Mouse (Mus musculus) adrenal gland, postnatal 10 days (tissue): ENCODE measurements at regions not wholly inside any gene's neighbourhood (a gene's known extent, or its start where the extent isn't known, plus 50 kb on each side); places are given as distances from the start of the nearest gene placed in this dataset.

Source experiments
- DNase-seq: peaks from one replicate; pipeline ENCODE4 v3.0.0; 2021; ENCODE audit warnings: mixed read lengths

- DNase-seq, result no peak
Observed at GRCm38 (mm10) chr8:86971736-86972135, 86.7 kb upstream of the N4bp1 start.

DNA sequence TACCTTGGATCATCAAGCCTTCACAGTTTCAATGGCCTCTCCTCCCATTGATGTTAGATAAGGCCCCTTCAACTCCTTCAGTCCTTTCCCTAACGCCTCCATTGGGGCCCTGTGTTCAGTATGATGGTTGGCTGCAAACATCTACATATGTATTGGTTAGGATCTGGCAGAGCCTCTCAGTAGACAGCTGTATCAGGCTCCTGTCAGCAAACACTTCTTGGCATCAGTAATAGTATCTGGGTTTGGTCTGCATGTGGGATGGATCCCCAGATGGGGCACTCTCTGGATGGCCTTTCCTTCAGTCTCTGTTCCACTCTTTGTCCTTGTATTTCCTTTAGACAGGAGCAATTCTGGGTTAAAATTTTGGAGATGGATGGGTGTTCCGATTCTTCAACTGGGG, 84.0 kb upstream of the N4bp1 start:
- no peak for DNase-seq

- peak; percentile 62 for DNase-seq
Observed at GRCm38 (mm10) chr8:86967891-86968311, 82.8 kb upstream of the N4bp1 start.

GRCm38 (mm10) chr8:86961218-86962195, 76.4 kb upstream of the N4bp1 start:
- DNase-seq, result no peak
